Mouse (Mus musculus) small intestine, adult 10 weeks (tissue): ENCODE data around the gene Rtkn2. TPM values are rescaled to one million over a fixed set of nuclear protein-coding genes. Genes with fewer than 3 reads are reported as not detected.

ENCODE experiments used
- polyA plus RNA-seq: library from polyadenylated mRNA; stranded (reverse); fragments of 350-450 nt; fragmentation: Illumina TruSeq; extraction: RNeasy Lipid Tissue Mini Kit (QIAGEN cat#74804); gene quantifications from one replicate; pipeline ENCODE4 v1.2.3, GENCODE M21; 2014; ENCODE audit warnings: low replicate concordance

Gene Rtkn2
- polyA plus RNA-seq, result 0.30 TPM

DNA sequence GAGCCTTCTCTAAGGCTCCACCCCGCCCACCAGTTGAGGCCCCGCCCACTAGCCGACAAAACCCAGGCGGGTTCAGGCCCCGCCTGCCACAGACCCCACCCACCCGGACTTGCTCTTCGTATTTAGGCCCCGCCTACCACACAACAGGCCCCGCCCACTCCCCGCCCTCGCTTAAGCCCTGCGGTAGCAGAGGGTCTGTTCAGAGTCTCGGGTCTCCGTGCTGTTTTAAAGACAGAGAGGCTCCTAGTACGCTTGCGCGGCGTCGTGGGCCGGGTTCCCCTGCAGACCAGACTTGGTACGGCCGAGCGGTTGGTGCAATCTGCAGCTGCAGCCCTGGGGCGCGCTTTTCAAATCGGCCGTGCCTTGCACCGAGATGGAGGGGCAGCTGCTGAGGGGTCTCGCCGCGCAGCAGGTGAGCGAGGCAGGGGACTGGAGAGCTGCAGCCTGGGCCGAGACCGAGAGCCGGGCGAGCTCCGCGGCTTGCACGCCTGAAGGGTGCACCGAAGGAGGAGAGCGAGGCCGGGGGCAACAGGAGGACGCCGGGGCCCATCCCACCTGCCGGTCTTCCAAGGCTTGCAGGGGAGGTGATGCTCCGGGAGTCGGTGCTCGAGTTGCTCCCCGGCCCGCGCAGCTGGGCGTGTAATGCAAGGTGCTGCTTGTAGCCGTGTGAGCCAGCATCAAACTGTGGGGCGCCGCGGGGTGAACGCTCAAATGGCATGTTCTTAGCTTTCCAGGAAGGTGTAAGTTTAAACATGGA, at the start of gene Rtkn2:
TSS of gene Rtkn2 (plus strand) at position 170 of the 757 bp plus-strand sequence.

Other genes starting within 250 kb of the Rtkn2 start
- 0.41 TPM for gene Zfp365, start 66.9 kb upstream of the Rtkn2 start, polyA plus RNA-seq